20 mouse cellular contexts compared by ENCODE assay signal in the genomic region with DNA sequence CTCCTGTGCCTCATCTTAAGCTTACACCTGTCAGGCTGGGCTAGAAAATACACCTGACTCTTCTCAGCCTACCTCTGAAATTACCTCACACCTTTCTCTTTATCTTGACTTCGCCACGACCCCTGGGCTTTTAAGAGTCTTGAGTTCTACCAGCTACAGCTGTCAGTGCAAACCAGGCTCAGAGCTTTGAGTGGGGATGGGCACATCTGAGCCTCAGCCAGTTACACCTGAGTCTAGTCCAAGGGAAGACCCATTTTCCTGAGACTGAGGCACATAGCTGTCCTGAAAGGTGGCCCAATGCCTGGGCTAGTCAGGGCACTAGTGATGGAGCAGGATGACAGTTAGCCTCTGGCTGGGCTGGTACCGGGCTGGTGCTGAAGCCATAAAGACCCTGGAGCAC. TPM values are rescaled to one million over a fixed set of nuclear protein-coding genes. Genes with fewer than 3 reads are reported as not detected.
DNase-seq lines count a peak whose midpoint lies in the region; ATAC-seq lines count a peak whose summit lies in the region.
"Had no signal": no experiment of that assay in that cellular context is flagged by ENCODE, and none has a peak within 500 bp of the region (broad histone marks: within the 10 kb centered on the region; RNA-seq: fewer than 3 reads in every experiment).

No protein-coding gene starts in this region.

- H3K4me1 ChIP-seq in embryonic facial prominence, embryonic 12.5 days: peaks cover 7% of the 10 kb centered on the region
- peaks cover 23% of the 10 kb centered on the region for H3K4me1 ChIP-seq in embryonic facial prominence, embryonic 10.5 days
- H3K4me1 ChIP-seq in limb, embryonic 11.5 days (ENCODE audit: control insufficient read depth, insufficient read depth, low read length): peaks cover 6% of the 10 kb centered on the region
- peaks cover 21% of the 10 kb centered on the region for H3K4me1 ChIP-seq in limb, embryonic 10.5 days
- H3K4me1 ChIP-seq in liver, embryonic 15.5 days (replicated peaks): peaks cover 60% of the 10 kb centered on the region
- peaks cover 6% of the 10 kb centered on the region for H3K4me1 ChIP-seq in embryonic facial prominence, embryonic 14.5 days (ENCODE audit: control insufficient read depth, insufficient read depth, low read length)

- peaks cover 49% of the 10 kb centered on the region for H3K36me3 ChIP-seq in embryonic facial prominence, embryonic 12.5 days
- H3K36me3 ChIP-seq in embryonic facial prominence, embryonic 10.5 days (replicated peaks): peaks cover 55% of the 10 kb centered on the region
- peaks cover 38% of the 10 kb centered on the region for H3K36me3 ChIP-seq in limb, embryonic 11.5 days (ENCODE audit: control insufficient read depth, insufficient read depth, low read length)
- peaks cover 58% of the 10 kb centered on the region for H3K36me3 ChIP-seq in limb, embryonic 10.5 days
- peaks cover 59% of the 10 kb centered on the region for H3K36me3 ChIP-seq in liver, embryonic 15.5 days (replicated peaks)
- H3K36me3 ChIP-seq in embryonic facial prominence, embryonic 14.5 days (ENCODE audit: control insufficient read depth, insufficient read depth, low read length): peaks cover 46% of the 10 kb centered on the region

- no peak overlapping the region for H3K4me3 ChIP-seq in embryonic facial prominence, embryonic 12.5 days
- H3K4me3 ChIP-seq in embryonic facial prominence, embryonic 10.5 days: no peak overlapping the region
- no peak overlapping the region for H3K4me3 ChIP-seq in limb, embryonic 11.5 days (ENCODE audit: low read depth, low read length)
- H3K4me3 ChIP-seq in limb, embryonic 10.5 days: no peak overlapping the region
- H3K4me3 ChIP-seq in liver, embryonic 15.5 days (replicated peaks): peak overlapping the region; percentile 82; the same call in 1 of the 2 replicates
- H3K4me3 ChIP-seq in embryonic facial prominence, embryonic 14.5 days (ENCODE audit: low read depth, low read length): no peak overlapping the region
- H3K4me3 ChIP-seq: embryonic facial prominence, embryonic 15.5 days; forebrain, embryonic 10.5 days; forebrain, embryonic 13.5 days; heart, embryonic 12.5 days; heart, embryonic 15.5 days; hindbrain, embryonic 10.5 days; hindbrain, embryonic 13.5 days had no signal

- H3K4me2 ChIP-seq in embryonic facial prominence, embryonic 12.5 days (replicated peaks): no peak overlapping the region
- H3K4me2 ChIP-seq in limb, embryonic 11.5 days (ENCODE audit: low read depth, severe bottlenecking): no peak overlapping the region
- peak overlapping the region; percentile 82; the same call in 1 of the 2 replicates for H3K4me2 ChIP-seq in liver, embryonic 15.5 days
- H3K4me2 ChIP-seq in embryonic facial prominence, embryonic 14.5 days (ENCODE audit: low read depth, low read length): no peak overlapping the region
- H3K4me2 ChIP-seq: embryonic facial prominence, embryonic 15.5 days; forebrain, embryonic 13.5 days; heart, embryonic 12.5 days; heart, embryonic 15.5 days; hindbrain, embryonic 13.5 days had no signal

- ATAC-seq in embryonic facial prominence, embryonic 12.5 days (ENCODE audit: insufficient number of reproducible peaks, insufficient read depth, low FRiP score, low TSS enrichment): no peak
- ATAC-seq in limb, embryonic 11.5 days (ENCODE audit: insufficient number of reproducible peaks, low FRiP score, low TSS enrichment, low read depth): no peak
- no peak for ATAC-seq in liver, embryonic 15.5 days (ENCODE audit: insufficient read depth)
- ATAC-seq in embryonic facial prominence, embryonic 14.5 days (ENCODE audit: low read depth): 0 out of 2 replicates have a peak, but pooled peaks have one; percentile 10
- ATAC-seq: forebrain, embryonic 13.5 days; forebrain, embryonic 16.5 days; hindbrain, embryonic 16.5 days had no signal

- H3K27ac ChIP-seq in embryonic facial prominence, embryonic 12.5 days: 0 out of 2 replicates have a peak overlapping the region, but pooled peaks have one; percentile 11
- no peak overlapping the region for H3K27ac ChIP-seq in embryonic facial prominence, embryonic 10.5 days (replicated peaks)
- no peak overlapping the region for H3K27ac ChIP-seq in limb, embryonic 11.5 days (replicated peaks; ENCODE audit: low read depth, low read length)
- no peak overlapping the region for H3K27ac ChIP-seq in limb, embryonic 10.5 days
- no peak overlapping the region; the same call in 1 of the 2 replicates for H3K27ac ChIP-seq in liver, embryonic 15.5 days (replicated peaks)
- no peak overlapping the region for H3K27ac ChIP-seq in embryonic facial prominence, embryonic 14.5 days (replicated peaks; ENCODE audit: low read depth, low read length)
- H3K27ac ChIP-seq: embryonic facial prominence, embryonic 15.5 days; forebrain, embryonic 10.5 days; forebrain, embryonic 13.5 days; heart, embryonic 15.5 days; hindbrain, embryonic 10.5 days; hindbrain, embryonic 13.5 days had no signal

- no peak for DNase-seq in embryonic facial prominence, embryonic 10.5 days (ENCODE audit: low spot score)
- no peak for DNase-seq in limb, embryonic 11.5 days (ENCODE audit: low spot score)
- DNase-seq in limb, embryonic 10.5 days (ENCODE audit: low spot score): no peak
- DNase-seq in liver: no peak
- DNase-seq in embryonic facial prominence, embryonic 14.5 days (ENCODE audit: low spot score): no peak
- DNase-seq in spleen, postnatal 4 days (ENCODE audit: low spot score in 2 of 2): no peak
- DNase-seq: cerebellum, adult 11 months; cerebellum, adult 2 months had no signal

- 93% methylated on average over 3 of the region's 3 CpGs for WGBS in embryonic facial prominence, embryonic 12.5 days
- 90% methylated on average over 3 of the region's 3 CpGs for WGBS in embryonic facial prominence, embryonic 10.5 days
- WGBS in limb, embryonic 11.5 days: 94% methylated on average over 3 of the region's 3 CpGs
- WGBS in limb, embryonic 10.5 days: 85% methylated on average over 3 of the region's 3 CpGs
- WGBS in liver, embryonic 15.5 days (ENCODE audit: insufficient replicate concordance): 86% methylated on average over 3 of the region's 3 CpGs
- 75% methylated on average over 3 of the region's 3 CpGs for whole genome bisulfite sequencing in embryonic facial prominence, embryonic 14.5 days

- no peaks in the 10 kb centered on the region for H3K9me3 ChIP-seq in embryonic facial prominence, embryonic 12.5 days
- H3K9me3 ChIP-seq in embryonic facial prominence, embryonic 10.5 days: no peaks in the 10 kb centered on the region
- H3K9me3 ChIP-seq in limb, embryonic 11.5 days (ENCODE audit: control insufficient read depth, low read length): no peaks in the 10 kb centered on the region
- no peaks in the 10 kb centered on the region for H3K9me3 ChIP-seq in limb, embryonic 10.5 days (replicated peaks)
- no peaks in the 10 kb centered on the region for H3K9me3 ChIP-seq in liver, embryonic 15.5 days (replicated peaks)
- no peaks in the 10 kb centered on the region for H3K9me3 ChIP-seq in embryonic facial prominence, embryonic 14.5 days (ENCODE audit: control insufficient read depth, low read length)
- H3K9me3 ChIP-seq: embryonic facial prominence, embryonic 15.5 days; forebrain, embryonic 10.5 days; forebrain, embryonic 13.5 days; heart, embryonic 12.5 days; heart, embryonic 15.5 days; hindbrain, embryonic 10.5 days; hindbrain, embryonic 13.5 days had no signal

- H3K27me3 ChIP-seq in embryonic facial prominence, embryonic 12.5 days: peaks cover 29% of the 10 kb centered on the region
- peaks cover 49% of the 10 kb centered on the region for H3K27me3 ChIP-seq in embryonic facial prominence, embryonic 10.5 days (replicated peaks; ENCODE audit: low read depth, poor library complexity, severe bottlenecking)
- peaks cover 16% of the 10 kb centered on the region for H3K27me3 ChIP-seq in limb, embryonic 11.5 days (ENCODE audit: control insufficient read depth, insufficient read depth, low read length)
- H3K27me3 ChIP-seq in limb, embryonic 10.5 days (ENCODE audit: low read depth, poor library complexity, severe bottlenecking): peaks cover 49% of the 10 kb centered on the region
- H3K27me3 ChIP-seq in liver, embryonic 15.5 days: peaks cover 19% of the 10 kb centered on the region; the same call in 1 of the 2 replicates
- peaks cover 26% of the 10 kb centered on the region for H3K27me3 ChIP-seq in embryonic facial prominence, embryonic 14.5 days (replicated peaks; ENCODE audit: control insufficient read depth, insufficient read depth, low read length)

- H3K9ac ChIP-seq in embryonic facial prominence, embryonic 12.5 days: no peak overlapping the region
- H3K9ac ChIP-seq in limb, embryonic 11.5 days (ENCODE audit: low read length): peak overlapping the region; percentile 4; the same call in 1 of the 2 replicates
- H3K9ac ChIP-seq in liver, embryonic 15.5 days: no peak overlapping the region
- H3K9ac ChIP-seq in embryonic facial prominence, embryonic 14.5 days (ENCODE audit: low read depth, low read length): no peak overlapping the region
- H3K9ac ChIP-seq: embryonic facial prominence, embryonic 15.5 days; forebrain, embryonic 13.5 days; heart, embryonic 12.5 days; heart, embryonic 15.5 days; hindbrain, embryonic 13.5 days had no signal

RNA-seq across cellular contexts. Expression of a gene that starts 2.7 kb away (rescaled TPM):
- 6.2 and 7.7 TPM in 2 replicates for polyA plus RNA-seq in embryonic facial prominence, embryonic 12.5 days (2016; fragmentation: Nextera tagmentation; extraction: Ambion mirVana)
- 3.6 and 3.7 TPM in 2 replicates for polyA plus RNA-seq in embryonic facial prominence, embryonic 10.5 days (2016; fragmentation: Nextera tagmentation; extraction: Ambion mirVana)
- 2.3 and 2.9 TPM in 2 replicates for polyA plus RNA-seq in limb, embryonic 11.5 days (2014; fragmentation: Nextera tagmentation; extraction: Ambion mirVana)
- polyA plus RNA-seq in limb, embryonic 10.5 days (2016; fragmentation: Nextera tagmentation; extraction: Ambion mirVana): 1.9 and 2.4 TPM in 2 replicates
- 34.9 and 36.4 TPM in 2 replicates for polyA plus RNA-seq in liver, embryonic 15.5 days (2015; fragmentation: Nextera tagmentation; extraction: Ambion mirVana)
- 3.4 and 4.1 TPM in 2 replicates for polyA plus RNA-seq in embryonic facial prominence, embryonic 14.5 days (2014; fragmentation: Nextera tagmentation; extraction: Ambion mirVana)
- polyA plus RNA-seq: G1E had no signal

RNA-seq across cellular contexts. Expression of a gene that starts 6.8 kb away (rescaled TPM):
- 523 and 525 TPM in 2 replicates for polyA plus RNA-seq in embryonic facial prominence, embryonic 12.5 days (2016; fragmentation: Nextera tagmentation; extraction: Ambion mirVana)
- 471 and 486 TPM in 2 replicates for polyA plus RNA-seq in embryonic facial prominence, embryonic 10.5 days (2016; fragmentation: Nextera tagmentation; extraction: Ambion mirVana)
- polyA plus RNA-seq in limb, embryonic 11.5 days (2014; fragmentation: Nextera tagmentation; extraction: Ambion mirVana): 523 and 551 TPM in 2 replicates
- polyA plus RNA-seq in limb, embryonic 10.5 days (2016; fragmentation: Nextera tagmentation; extraction: Ambion mirVana): 501 and 523 TPM in 2 replicates
- polyA plus RNA-seq in liver, embryonic 15.5 days (2015; fragmentation: Nextera tagmentation; extraction: Ambion mirVana): 384 and 391 TPM in 2 replicates
- 801 and 834 TPM in 2 replicates for polyA plus RNA-seq in embryonic facial prominence, embryonic 14.5 days (2014; fragmentation: Nextera tagmentation; extraction: Ambion mirVana)

RNA-seq across cellular contexts. Expression of a gene that starts 59.6 kb away (rescaled TPM):
- 129 and 131 TPM in 2 replicates for polyA plus RNA-seq in embryonic facial prominence, embryonic 12.5 days (2016; fragmentation: Nextera tagmentation; extraction: Ambion mirVana)
- polyA plus RNA-seq in embryonic facial prominence, embryonic 10.5 days (2016; fragmentation: Nextera tagmentation; extraction: Ambion mirVana): 124 and 129 TPM in 2 replicates
- polyA plus RNA-seq in limb, embryonic 11.5 days (2014; fragmentation: Nextera tagmentation; extraction: Ambion mirVana): 123 and 127 TPM in 2 replicates
- 122 and 126 TPM in 2 replicates for polyA plus RNA-seq in limb, embryonic 10.5 days (2016; fragmentation: Nextera tagmentation; extraction: Ambion mirVana)
- 62.7 and 64.8 TPM in 2 replicates for polyA plus RNA-seq in liver, embryonic 15.5 days (2015; fragmentation: Nextera tagmentation; extraction: Ambion mirVana)
- polyA plus RNA-seq in embryonic facial prominence, embryonic 14.5 days (2014; fragmentation: Nextera tagmentation; extraction: Ambion mirVana): 139 and 143 TPM in 2 replicates

RNA-seq across cellular contexts. Expression of a gene that starts 59.6 kb away (rescaled TPM):
- 166 and 174 TPM in 2 replicates for polyA plus RNA-seq in embryonic facial prominence, embryonic 12.5 days (2016; fragmentation: Nextera tagmentation; extraction: Ambion mirVana)
- polyA plus RNA-seq in embryonic facial prominence, embryonic 10.5 days (2016; fragmentation: Nextera tagmentation; extraction: Ambion mirVana): 159 and 162 TPM in 2 replicates
- polyA plus RNA-seq in limb, embryonic 11.5 days (2014; fragmentation: Nextera tagmentation; extraction: Ambion mirVana): 177 and 178 TPM in 2 replicates
- 166 and 171 TPM in 2 replicates for polyA plus RNA-seq in limb, embryonic 10.5 days (2016; fragmentation: Nextera tagmentation; extraction: Ambion mirVana)
- 117 and 132 TPM in 2 replicates for polyA plus RNA-seq in liver, embryonic 15.5 days (2015; fragmentation: Nextera tagmentation; extraction: Ambion mirVana)
- polyA plus RNA-seq in embryonic facial prominence, embryonic 14.5 days (2014; fragmentation: Nextera tagmentation; extraction: Ambion mirVana): 112 and 119 TPM in 2 replicates
